Mouse (Mus musculus) neural tube, embryonic 13.5 days (tissue): ENCODE data around the gene Gm47841. TPM values are rescaled to one million over a fixed set of nuclear protein-coding genes. Genes with fewer than 3 reads are reported as not detected.
A peak's percentile ranks its signal among the peaks of the same experiment; 100 is the strongest.

Source experiments
- ATAC-seq: fragments of 200-750 bp; cut with Nextera tagmentation; 2 replicates; pipeline ENCODE4 v1.8.0; 2017; ENCODE audit warnings: low read depth, mild to moderate bottlenecking, moderate TSS enrichment, moderate library complexity
- H3K27ac ChIP-seq: fragments of 300-500 bp; sonication (generic); replicated peaks from 2 replicates; pipeline ENCODE4 v1.5.1; 2015; ENCODE audit warnings: moderate library complexity, mild to moderate bottlenecking, inconsistent platforms
- H3K27me3 ChIP-seq: fragments of 300-500 bp; sonication (generic); 2 replicates; pipeline ENCODE4 v1.6.1; 2015; ENCODE audit warnings: mild to moderate bottlenecking, inconsistent platforms
- H3K36me3 ChIP-seq: fragments of 300-500 bp; sonication (generic); 2 replicates; pipeline ENCODE4 v1.6.1; 2015; ENCODE audit warnings: mild to moderate bottlenecking, inconsistent platforms
- H3K4me1 ChIP-seq: fragments of 300-500 bp; sonication (generic); replicated peaks from 2 replicates; pipeline ENCODE4 v1.6.1; 2015; ENCODE audit warnings: inconsistent platforms
- H3K4me2 ChIP-seq: fragments of 300-500 bp; sonication (generic); 2 replicates; pipeline ENCODE4 v1.6.1; 2015; ENCODE audit warnings: inconsistent platforms, mild to moderate bottlenecking, moderate library complexity
- H3K4me3 ChIP-seq: fragments of 300-500 bp; sonication (generic); 2 replicates; pipeline ENCODE4 v1.5.1; 2015; ENCODE audit warnings: mild to moderate bottlenecking, inconsistent platforms
- H3K9ac ChIP-seq: fragments of 300-500 bp; sonication (generic); 2 replicates; pipeline ENCODE4 v1.6.1; 2015; ENCODE audit warnings: moderate library complexity, mild to moderate bottlenecking, inconsistent platforms
- H3K9me3 ChIP-seq: fragments of 300-500 bp; sonication (generic); 2 replicates; pipeline ENCODE4 v1.6.1; 2016; ENCODE audit warnings: inconsistent platforms
- WGBS: fragments of 180-500 bp; shearing (Covaris S2); methylation state at CpG from one replicate; pipeline ENCODE4 v1.1.7; 2015; 5-methylcytosine and 5-hydroxymethylcytosine counted together
- polyA plus RNA-seq: library from polyadenylated mRNA; unstranded; fragments of >200 nt; fragmentation: Nextera tagmentation; extraction: Ambion mirVana; gene quantifications from 2 replicates; pipeline ENCODE4 v1.2.1, GENCODE M21; 2015

The Gm47841 gene
- polyA plus RNA-seq, 1 experiment from 2014 or later: not detected

- peak overlapping the region; percentile 67 for H3K27ac ChIP-seq
- no peaks in the 10 kb centered on the region for H3K36me3 ChIP-seq
- H3K4me1 ChIP-seq: peaks cover 90% of the 10 kb centered on the region
- peak overlapping the region; percentile 34; the same call in 1 of the 2 replicates for H3K9ac ChIP-seq
- ATAC-seq: no peak
- WGBS: 37% methylated on average over 9 of the region's 9 CpGs
- H3K4me2 ChIP-seq: no peak overlapping the region
- H3K4me3 ChIP-seq: no peak overlapping the region
- H3K27me3 ChIP-seq: no peaks in the 10 kb centered on the region
- H3K9me3 ChIP-seq: no peaks in the 10 kb centered on the region
Measured at GRCm38 (mm10) chr15:101069641-101070190, 22.5 kb upstream of the Gm47841 start.

DNA sequence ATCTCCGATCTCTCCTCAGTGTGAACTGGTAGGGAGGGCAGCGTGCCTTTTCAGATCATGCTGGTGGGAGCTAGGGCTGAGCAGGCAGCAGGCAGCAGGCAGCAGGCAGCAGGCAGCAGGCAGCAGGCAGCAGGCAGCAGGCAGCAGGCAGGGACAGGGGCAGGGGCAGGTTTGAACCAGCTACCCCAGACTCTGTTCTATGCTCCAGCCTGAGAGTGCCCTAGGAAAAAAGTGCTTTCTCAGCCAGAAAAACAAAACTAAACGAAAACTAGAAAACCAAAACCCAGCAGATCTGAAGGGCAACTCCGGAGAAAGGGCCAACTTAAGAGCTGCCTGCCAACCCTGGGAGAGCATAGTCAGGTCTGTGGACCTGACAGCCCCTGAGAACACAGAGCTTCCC, 21.5 kb upstream of the Gm47841 start:
- Histone ChIP-seq H3K36me3 (no peaks in the 10 kb centered on the region), H3K4me3 (no peak overlapping the region), H3K27me3 (no peaks in the 10 kb centered on the region), H3K9ac (0 out of 2 replicates have a peak overlapping the region, but pooled peaks have one; percentile 22), H3K4me2 (no peak overlapping the region), H3K27ac (no peak overlapping the region), H3K4me1 (peaks cover 82% of the 10 kb centered on the region), H3K9me3 (no peaks in the 10 kb centered on the region)
- no peak for ATAC-seq
- WGBS: 54% methylated on average over 4 of the region's 4 CpGs

GRCm38 (mm10) chr15:101068029-101068428, 20.8 kb upstream of the Gm47841 start:
- no peak for ATAC-seq
- H3K36me3 ChIP-seq: no peaks in the 10 kb centered on the region
- H3K27me3 ChIP-seq: no peaks in the 10 kb centered on the region
- H3K9me3 ChIP-seq: no peaks in the 10 kb centered on the region
- no peak overlapping the region for H3K4me2 ChIP-seq
- H3K9ac ChIP-seq: no peak overlapping the region
- no peak overlapping the region for H3K27ac ChIP-seq
- WGBS: 55% methylated on average over 3 of the region's 3 CpGs
- H3K4me1 ChIP-seq: peaks cover 76% of the 10 kb centered on the region
- H3K4me3 ChIP-seq: no peak overlapping the region

DNA sequence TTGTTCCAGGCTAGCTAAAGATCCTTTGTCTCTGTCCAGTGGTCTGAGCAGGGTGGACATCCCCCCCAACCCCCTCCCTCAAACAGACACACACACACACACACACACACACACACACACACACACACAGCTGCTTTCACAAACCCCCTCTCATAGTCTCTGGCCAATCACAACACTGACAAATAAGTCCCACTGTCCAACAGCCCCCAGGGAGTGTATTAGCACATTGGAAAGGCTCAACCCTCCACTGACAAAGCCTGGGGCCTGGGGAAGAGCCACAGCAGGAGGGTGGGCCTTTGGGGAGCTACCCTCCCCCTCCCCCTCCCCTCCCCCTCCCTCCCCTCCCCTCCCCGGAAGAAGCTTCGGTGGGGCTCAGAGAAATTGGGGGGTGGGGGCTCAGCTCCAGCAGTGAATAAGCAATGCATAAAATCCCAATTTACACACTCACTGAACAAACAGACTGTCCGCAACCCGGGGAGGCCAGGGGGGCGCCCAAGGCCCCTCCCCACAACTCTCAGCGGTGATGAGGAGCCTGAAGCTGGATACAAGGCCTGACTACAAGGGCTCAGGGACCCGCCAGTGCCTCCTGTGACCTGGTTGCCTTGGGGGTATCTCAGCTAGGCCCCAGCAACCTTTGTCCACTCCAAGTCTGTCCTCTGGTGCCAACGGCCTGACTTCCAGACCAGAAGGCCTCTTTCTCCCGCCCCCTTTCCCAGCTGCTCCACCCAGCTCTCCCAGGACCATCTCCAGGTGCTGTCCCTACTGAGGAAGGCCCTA, 19.9 kb upstream of the Gm47841 start:
- ATAC-seq: peak; percentile 62; the same call in 1 of the 2 replicates
- WGBS: 8% methylated on average over 7 of the region's 9 CpGs
- Histone ChIP-seq H3K36me3 (no peaks in the 10 kb centered on the region), H3K4me2 (no peak overlapping the region), H3K9ac (peak overlapping the region; percentile 23; the same call in 1 of the 2 replicates), H3K27ac (peak overlapping the region; percentile 72), H3K4me3 (no peak overlapping the region), H3K9me3 (no peaks in the 10 kb centered on the region), H3K27me3 (no peaks in the 10 kb centered on the region), H3K4me1 (peaks cover 77% of the 10 kb centered on the region)

DNA sequence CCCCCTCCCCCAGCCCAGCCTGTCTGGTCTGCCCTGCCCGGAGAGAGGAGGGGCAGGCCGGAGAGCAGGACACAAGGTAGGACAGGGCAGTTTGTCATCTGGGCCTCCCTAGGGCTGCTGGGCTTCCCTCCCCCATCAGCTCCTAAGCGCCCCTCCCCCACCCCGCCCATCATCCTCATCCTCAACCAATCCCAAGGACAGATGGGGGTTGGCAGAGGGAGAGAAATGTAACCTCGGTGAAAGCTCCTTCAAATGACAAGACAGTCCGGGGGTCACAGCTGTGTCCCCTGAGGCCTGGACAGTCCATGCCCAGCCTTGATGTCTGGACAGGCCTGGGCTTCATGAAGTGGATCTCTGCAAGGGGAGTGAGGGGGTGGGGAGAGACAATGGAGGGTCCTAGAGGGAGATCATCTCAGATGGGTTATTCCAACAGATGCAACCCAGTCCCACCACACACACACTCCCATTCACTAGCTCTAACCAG, 19.2 kb upstream of the Gm47841 start:
- Histone ChIP-seq H3K27me3 (no peaks in the 10 kb centered on the region), H3K27ac (peak overlapping the region; percentile 72), H3K4me1 (peaks cover 81% of the 10 kb centered on the region), H3K36me3 (no peaks in the 10 kb centered on the region), H3K4me3 (no peak overlapping the region), H3K9ac (peak overlapping the region; percentile 23), H3K9me3 (no peaks in the 10 kb centered on the region), H3K4me2 (no peak overlapping the region)
- 8% methylated on average over 6 of the region's 6 CpGs for WGBS
- peak; percentile 20; the same call in 1 of the 2 replicates for ATAC-seq

GRCm38 (mm10) chr15:101065069-101065468, 17.9 kb upstream of the Gm47841 start:
- Histone ChIP-seq H3K27ac (no peak overlapping the region), H3K9me3 (no peaks in the 10 kb centered on the region), H3K27me3 (no peaks in the 10 kb centered on the region), H3K9ac (no peak overlapping the region), H3K36me3 (no peaks in the 10 kb centered on the region), H3K4me3 (no peak overlapping the region), H3K4me1 (peaks cover 75% of the 10 kb centered on the region), H3K4me2 (no peak overlapping the region)
- WGBS: 12% methylated on average over 6 of the region's 6 CpGs
- ATAC-seq: no peak

DNA sequence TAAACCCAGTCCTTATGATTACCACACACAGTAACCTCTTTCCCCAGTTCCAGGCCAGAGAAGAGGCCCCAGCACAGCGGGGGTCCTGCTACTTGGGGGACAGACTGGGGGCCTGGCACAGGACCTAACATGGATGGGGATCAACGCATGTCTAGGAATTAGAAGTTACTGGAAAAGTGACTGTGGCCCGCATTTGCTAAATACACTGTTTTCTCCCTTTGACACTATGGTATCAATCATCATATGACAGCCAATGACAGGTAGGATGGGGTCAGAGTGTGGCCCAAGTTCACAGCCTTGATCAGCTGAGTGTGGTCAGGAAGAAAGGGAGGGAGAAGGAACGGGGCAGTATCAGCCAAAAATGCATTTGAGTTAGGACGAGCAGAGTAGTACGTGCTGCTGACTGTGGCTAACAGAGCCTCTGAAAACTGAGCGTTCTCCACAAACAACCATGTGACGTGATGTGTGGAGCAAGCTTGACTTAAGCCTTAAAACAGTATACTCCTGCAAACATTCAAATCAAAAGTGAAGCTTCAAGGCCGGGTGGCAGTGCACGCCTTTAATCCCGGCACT, 13.2 kb upstream of the Gm47841 start:
- Histone ChIP-seq H3K4me2 (no peak overlapping the region), H3K27me3 (peaks cover 6% of the 10 kb centered on the region), H3K36me3 (no peaks in the 10 kb centered on the region), H3K4me1 (peaks cover 35% of the 10 kb centered on the region), H3K9ac (peak overlapping the region; percentile 13; the same call in 1 of the 2 replicates), H3K27ac (0 out of 2 replicates have a peak overlapping the region, but pooled peaks have one; percentile 1), H3K9me3 (no peaks in the 10 kb centered on the region), H3K4me3 (no peak overlapping the region)
- 43% methylated on average over 11 of the region's 11 CpGs for WGBS
- ATAC-seq: no peak

GRCm38 (mm10) chr15:101059570-101060279, 12.5 kb upstream of the Gm47841 start:
- Histone ChIP-seq H3K9me3 (no peaks in the 10 kb centered on the region), H3K36me3 (no peaks in the 10 kb centered on the region), H3K27ac (0 out of 2 replicates have a peak overlapping the region, but pooled peaks have one; percentile 9), H3K9ac (peak overlapping the region; percentile 13; the same call in 1 of the 2 replicates), H3K4me1 (peaks cover 29% of the 10 kb centered on the region), H3K27me3 (peaks cover 12% of the 10 kb centered on the region), H3K4me2 (no peak overlapping the region), H3K4me3 (no peak overlapping the region)
- 17% methylated on average over 9 of the region's 9 CpGs for WGBS
- no peak for ATAC-seq

DNA sequence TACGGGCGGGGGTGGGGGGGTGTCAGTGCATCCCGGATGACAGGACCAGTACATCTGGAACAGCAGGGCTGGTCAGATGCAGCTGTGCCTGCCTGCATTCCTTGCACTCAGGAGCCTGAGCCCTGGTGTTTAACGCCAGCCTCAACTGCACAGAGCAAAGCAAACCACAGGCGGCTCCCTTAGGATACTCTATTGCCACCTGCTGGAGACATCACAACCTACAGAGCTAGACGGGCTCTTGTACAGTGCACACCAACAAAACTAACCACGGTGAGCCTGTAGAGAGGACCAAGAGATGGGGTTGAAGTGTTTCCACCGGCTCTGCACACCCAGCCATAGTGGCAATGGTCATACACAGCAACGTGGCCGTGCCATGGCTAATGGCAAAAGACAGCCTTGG, 9.0 kb upstream of the Gm47841 start:
- peaks cover 45% of the 10 kb centered on the region for H3K4me1 ChIP-seq
- peaks cover 47% of the 10 kb centered on the region for H3K27me3 ChIP-seq
- H3K9ac ChIP-seq: no peak overlapping the region
- no peaks in the 10 kb centered on the region for H3K36me3 ChIP-seq
- H3K4me2 ChIP-seq: no peak overlapping the region
- no peak overlapping the region for H3K4me3 ChIP-seq
- H3K27ac ChIP-seq: no peak overlapping the region
- ATAC-seq: peak; percentile 49
- no peaks in the 10 kb centered on the region for H3K9me3 ChIP-seq
- WGBS: 39% methylated on average over 10 of the region's 10 CpGs

GRCm38 (mm10) chr15:101054541-101054940, 7.3 kb upstream of the Gm47841 start:
- peak overlapping the region; percentile 41; the same call in 1 of the 2 replicates for H3K4me3 ChIP-seq
- H3K9me3 ChIP-seq: no peaks in the 10 kb centered on the region
- no peaks in the 10 kb centered on the region for H3K36me3 ChIP-seq
- no peak for ATAC-seq
- peaks cover 32% of the 10 kb centered on the region for H3K4me1 ChIP-seq
- no peak overlapping the region for H3K27ac ChIP-seq
- WGBS: 71% methylated on average over 10 of the region's 10 CpGs
- no peak overlapping the region for H3K4me2 ChIP-seq
- no peak overlapping the region for H3K9ac ChIP-seq
- peaks cover 62% of the 10 kb centered on the region for H3K27me3 ChIP-seq

DNA sequence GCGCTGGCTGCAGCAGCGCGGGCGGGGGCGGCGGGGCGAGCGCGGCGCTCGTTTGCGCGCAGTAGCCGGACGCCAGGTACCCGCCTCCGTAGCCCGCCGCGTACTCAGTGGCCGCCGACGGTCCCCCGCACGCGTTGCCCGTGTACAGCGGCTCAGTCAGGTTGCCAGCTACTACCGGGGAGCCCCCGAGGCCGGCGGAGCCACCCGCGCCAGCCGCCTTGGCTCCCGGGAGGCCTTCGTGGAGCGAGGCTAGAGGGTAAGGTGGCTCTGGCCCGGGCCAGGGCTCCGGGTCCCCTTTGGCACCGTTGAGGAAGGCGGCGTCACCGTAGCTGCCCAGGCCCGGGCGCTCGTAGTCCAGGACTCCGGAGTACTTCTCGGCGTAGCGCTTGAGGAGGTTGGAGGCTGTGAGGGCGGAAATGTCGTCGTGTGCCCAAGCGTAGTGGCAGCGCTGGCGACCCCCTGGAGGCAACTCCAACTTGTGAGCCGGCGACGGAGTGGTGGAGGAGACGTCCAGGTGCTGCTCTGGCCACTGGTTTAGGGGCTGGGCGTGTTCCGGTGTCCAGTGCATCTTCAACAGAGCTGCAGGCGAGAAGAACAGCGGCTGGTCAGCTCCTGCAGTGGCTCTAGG, 6.7 kb upstream of the Gm47841 start:
- WGBS: 10% methylated on average over 37 of the region's 65 CpGs
- peak overlapping the region; percentile 41 for H3K4me3 ChIP-seq
- peak overlapping the region; percentile 60 for H3K4me2 ChIP-seq
- no peak for ATAC-seq
- H3K27ac ChIP-seq: no peak overlapping the region
- H3K4me1 ChIP-seq: peaks cover 30% of the 10 kb centered on the region
- H3K9me3 ChIP-seq: no peaks in the 10 kb centered on the region
- H3K27me3 ChIP-seq: peaks cover 68% of the 10 kb centered on the region
- H3K36me3 ChIP-seq: no peaks in the 10 kb centered on the region
- H3K9ac ChIP-seq: peak overlapping the region; percentile 60
